Mouse (Mus musculus) liver, embryonic 14.5 days (tissue): ENCODE results near the gene Ltbp1. TPM values are rescaled to one million over a fixed set of nuclear protein-coding genes. Genes with fewer than 3 reads are reported as not detected.

Experiments
- ATAC-seq: fragments of 200-750 bp; cut with Nextera tagmentation; 2 replicates; pipeline ENCODE4 v1.8.0; 2017; ENCODE audit warnings: moderate number of reproducible peaks, mild to moderate bottlenecking, moderate library complexity; ENCODE audit not compliant: insufficient read depth
- DNase-seq, 3 experiments: peaks; one replicate each; pipeline ENCODE4 v3.0.0-alpha.2; 2012 to 2013; ENCODE audit warnings: low read depth in 3 of 3, low spot score in 3 of 3
- H3K27ac ChIP-seq: fragments of 300-500 bp; sonication (generic); 2 replicates; pipeline ENCODE4 v1.5.1; 2014; ENCODE audit warnings: moderate library complexity, mild to moderate bottlenecking, control low read depth, inconsistent platforms
- H3K27me3 ChIP-seq: fragments of 300-500 bp; sonication (generic); 2 replicates; pipeline ENCODE4 v1.6.1; 2014; ENCODE audit warnings: mild to moderate bottlenecking, low read length, moderate library complexity; ENCODE audit not compliant: control insufficient read depth, insufficient read depth
- H3K36me3 ChIP-seq: fragments of 300-500 bp; sonication (generic); replicated peaks from 2 replicates; pipeline ENCODE4 v1.6.1; 2014; ENCODE audit warnings: low read depth; ENCODE audit not compliant: control insufficient read depth, insufficient read depth
- H3K4me1 ChIP-seq, 2 experiments: fragments of 200-500 bp in 1 of 2; fragments of 300-500 bp in 1 of 2; sonication (generic) in 1 of 2; replicated peaks; 2 replicates each; pipeline ENCODE4 v1.6.1; 2012 to 2014; ENCODE audit warnings: antibody characterized with exemption in 1 of 2, inconsistent platforms in 1 of 2, low read length in 1 of 2; ENCODE audit not compliant: control insufficient read depth in 2 of 2, insufficient read depth in 2 of 2
- H3K4me2 ChIP-seq: fragments of 300-500 bp; sonication (generic); 2 replicates; pipeline ENCODE4 v1.6.1; 2014; ENCODE audit warnings: low read depth, mild to moderate bottlenecking, control low read depth, moderate library complexity
- H3K4me3 ChIP-seq, 2 experiments: fragments of 200-500 bp in 1 of 2; fragments of 300-500 bp in 1 of 2; sonication (generic) in 1 of 2; 2 replicates each; pipeline ENCODE4 v1.5.1; 2012 to 2014; ENCODE audit warnings: low read depth in 2 of 2, low read length in 2 of 2, mild to moderate bottlenecking in 2 of 2, control low read depth in 1 of 2, inconsistent platforms in 1 of 2, moderate library complexity in 1 of 2; ENCODE audit not compliant: insufficient read depth in 1 of 2
- H3K9ac ChIP-seq: fragments of 300-500 bp; sonication (generic); replicated peaks from 2 replicates; pipeline ENCODE4 v1.6.1; 2014; ENCODE audit warnings: mild to moderate bottlenecking, control low read depth, moderate library complexity
- H3K9me3 ChIP-seq: fragments of 300-500 bp; sonication (generic); 2 replicates; pipeline ENCODE4 v1.6.1; 2016; ENCODE audit warnings: low read length, mixed read lengths; ENCODE audit not compliant: control insufficient read depth
- CTCF ChIP-seq: IDR thresholded peaks from 2 replicates; pipeline ENCODE4 v1.5.1; 2016; ENCODE audit warnings: antibody characterized with exemption, low read depth, control low read depth
- EP300 ChIP-seq: IDR thresholded peaks from 2 replicates; pipeline ENCODE4 v1.6.1; 2016; ENCODE audit warnings: antibody characterized with exemption, low read depth
- WGBS: fragments of 180-500 bp; shearing (Covaris S2); extraction: QIAGEN DNeasy Blood & Tissue Kit; methylation state at CpG from one replicate; pipeline ENCODE4 v1.1.7; 2014; ENCODE audit not compliant: insufficient replicate concordance; 5-methylcytosine and 5-hydroxymethylcytosine counted together
- polyA plus RNA-seq, 2 experiments: library from polyadenylated mRNA; depleted of rRNA in 1 of 2; stranded (reverse) in 1 of 2; unstranded in 1 of 2; fragments of >200 nt; fragmentation: Nextera tagmentation in 1 of 2; extraction: Ambion mirVana in 1 of 2; gene quantifications; 2 replicates each; pipeline versions ENCODE4 v1.2.1 to v1.2.3; 2012 to 2014

The Ltbp1 gene
- polyA plus RNA-seq, 2 experiments: 1.9 to 2.2 TPM

DNA sequence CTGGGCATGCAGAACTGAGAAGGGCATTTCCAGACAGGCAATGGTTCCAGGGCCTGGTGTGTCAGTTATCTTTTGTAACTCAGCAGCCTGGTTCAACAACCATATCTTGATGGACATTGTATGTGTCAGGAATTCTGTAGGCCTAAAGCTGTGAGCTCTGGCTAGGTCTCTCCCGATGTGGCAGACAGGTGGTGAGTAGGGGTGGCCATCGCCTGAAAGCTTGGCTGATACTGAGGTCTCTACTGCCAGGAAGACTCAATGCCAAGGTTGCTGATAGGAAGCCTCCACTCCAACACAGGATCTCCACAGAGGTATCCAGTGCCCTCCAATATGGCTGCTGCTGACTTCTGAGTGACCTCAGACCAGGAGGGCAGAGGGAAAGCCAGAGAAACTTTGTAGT, 66.4 kb downstream of the Ltbp1 start:
- H3K27me3 ChIP-seq: no peaks in the 10 kb centered on the region
- WGBS: 22% methylated on average over 2 of the region's 2 CpGs

DNA sequence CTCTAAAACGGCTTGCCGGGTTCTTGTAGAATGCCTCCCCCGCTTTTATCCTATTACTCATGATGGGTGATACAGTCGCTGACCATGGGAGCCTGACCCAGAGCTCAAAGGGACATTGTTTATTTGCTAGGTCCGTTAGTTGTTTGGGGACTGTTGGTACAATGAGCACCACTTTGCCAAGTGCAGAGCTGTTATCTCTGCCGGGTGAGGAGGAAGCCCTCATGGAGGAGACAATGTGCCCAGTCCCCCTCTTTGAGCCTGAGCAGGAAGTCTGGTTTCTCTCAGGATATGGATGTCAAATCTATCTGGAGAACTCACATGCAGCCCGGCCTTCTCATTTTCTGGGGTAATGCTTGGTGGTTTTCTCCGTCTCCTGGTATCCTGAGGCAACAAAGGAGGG, 68.5 kb downstream of the Ltbp1 start:
- WGBS: 17% methylated on average over 8 of the region's 8 CpGs
- Histone ChIP-seq H3K27ac (no peak overlapping the region), H3K36me3 (no peaks in the 10 kb centered on the region), H3K4me1 (peaks cover 0 to 23% of the 10 kb centered on the region in 2 experiments; a peak in 3 of 4 replicates), H3K9me3 (no peaks in the 10 kb centered on the region), H3K4me2 (no peak overlapping the region), H3K27me3 (no peaks in the 10 kb centered on the region), H3K9ac (no peak overlapping the region), H3K4me3 (no peak overlapping the region)
- TF ChIP-seq EP300: no peak
- no peak for TF ChIP-seq CTCF
- DNase-seq (no peak), ATAC-seq (peak; percentile 42; the same call in 1 of the 2 replicates)

More for the DNA sequence above, 66.4 kb downstream of the Ltbp1 start:
- H3K9ac ChIP-seq: no peak overlapping the region
- H3K4me2 ChIP-seq: peak overlapping the region; percentile 34
- H3K4me3 ChIP-seq: no peak overlapping the region
- TF ChIP-seq EP300 (no peak), CTCF (no peak)
- DNase-seq: no peak
- no peak overlapping the region for H3K27ac ChIP-seq
- H3K4me1 ChIP-seq: peaks cover 0 to 23% of the 10 kb centered on the region in 2 experiments; a peak in 3 of 4 replicates
- H3K9me3 ChIP-seq: no peaks in the 10 kb centered on the region
- no peaks in the 10 kb centered on the region for H3K36me3 ChIP-seq
- ATAC-seq: peak; percentile 43

DNA sequence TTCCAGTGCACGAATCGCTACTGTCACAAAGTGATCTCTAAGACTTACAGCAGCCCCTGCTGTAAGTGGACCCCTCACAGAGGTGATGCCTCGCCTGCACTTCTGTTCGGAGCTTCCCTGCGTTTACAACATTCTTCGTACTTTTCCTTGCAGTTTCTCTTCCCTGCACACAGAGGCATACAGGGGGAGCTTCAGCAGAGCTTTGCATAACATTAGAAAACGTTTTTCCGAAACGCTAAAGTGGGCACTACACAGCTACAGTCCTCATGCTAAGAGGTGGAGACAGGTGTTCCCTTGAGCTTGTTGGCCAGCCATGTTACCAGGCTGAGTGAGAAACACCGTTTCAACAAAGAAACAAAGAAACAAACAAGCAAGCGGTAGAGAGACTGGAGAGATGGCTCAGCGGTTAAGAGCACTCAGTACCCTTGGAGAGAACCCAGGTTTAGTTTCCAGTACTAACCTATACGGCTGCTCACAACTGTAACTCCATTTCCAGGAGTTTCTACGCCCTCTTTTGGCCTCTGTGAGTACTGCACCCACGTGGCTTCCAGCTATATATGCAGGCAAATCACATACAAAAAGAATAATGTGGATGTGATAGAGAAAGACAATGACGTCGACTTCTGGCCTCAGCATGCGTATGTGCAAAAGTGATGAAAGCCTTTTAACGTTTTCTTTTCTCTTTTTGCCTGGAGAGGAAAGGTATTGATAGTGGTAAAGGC, 69.8 kb downstream of the Ltbp1 start:
- H3K9ac ChIP-seq: no peak overlapping the region
- no peaks in the 10 kb centered on the region for H3K27me3 ChIP-seq
- peak; percentile 50 for TF ChIP-seq CTCF
- no peak for TF ChIP-seq EP300
- WGBS: 64% methylated on average over 19 of the region's 19 CpGs
- ATAC-seq (no peak), DNase-seq (no peak)
- no peak overlapping the region for H3K4me3 ChIP-seq
- H3K9me3 ChIP-seq: no peaks in the 10 kb centered on the region
- H3K36me3 ChIP-seq: no peaks in the 10 kb centered on the region
- no peak overlapping the region for H3K4me2 ChIP-seq
- peaks cover 0 to 23% of the 10 kb centered on the region in 2 experiments; a peak in 3 of 4 replicates for H3K4me1 ChIP-seq
- H3K27ac ChIP-seq: no peak overlapping the region

DNA sequence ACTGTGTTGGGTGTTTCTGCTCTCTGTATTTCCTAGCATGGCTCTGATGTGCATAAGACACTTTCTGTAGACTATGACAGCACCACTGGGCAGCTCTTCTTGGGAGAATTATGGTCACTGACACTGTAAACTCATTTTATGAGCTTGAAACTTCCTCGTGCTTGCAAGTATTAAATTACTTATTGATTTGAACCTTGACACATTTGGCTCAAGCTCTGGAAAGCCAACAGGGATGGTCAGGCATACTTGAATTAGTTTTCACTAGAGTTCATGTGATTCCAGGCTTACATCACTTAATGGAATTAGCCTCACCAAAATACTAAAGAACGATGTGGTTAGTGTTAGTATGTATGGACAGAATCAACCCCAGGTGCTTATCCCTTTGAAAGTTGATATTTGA, 76.0 kb downstream of the Ltbp1 start:
- no peak for ATAC-seq
- TF ChIP-seq CTCF: no peak
- TF ChIP-seq EP300: no peak

DNA sequence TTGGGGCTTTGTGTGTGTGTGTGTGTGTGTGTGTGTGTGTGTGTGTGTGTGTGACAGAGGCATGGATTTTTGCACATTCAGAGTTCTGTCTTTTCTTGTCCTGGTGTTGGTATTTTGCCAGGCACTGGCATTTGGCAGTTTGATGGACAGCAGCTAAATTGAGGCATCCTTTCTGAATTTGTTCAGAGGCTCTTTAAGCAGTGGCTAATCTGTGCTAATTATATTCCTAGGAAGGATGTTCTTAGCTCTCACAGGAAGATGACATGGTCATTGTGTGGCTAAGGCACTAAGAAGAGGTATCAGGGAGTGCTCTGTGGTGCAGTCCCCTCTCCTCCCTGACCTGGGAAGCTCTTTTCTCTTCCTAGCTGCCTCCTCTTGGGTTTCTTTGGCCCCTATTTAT, 77.1 kb downstream of the Ltbp1 start:
- Histone ChIP-seq H3K36me3 (no peaks in the 10 kb centered on the region), H3K9ac (no peak overlapping the region), H3K9me3 (no peaks in the 10 kb centered on the region), H3K4me3 (no peak overlapping the region), H3K27ac (no peak overlapping the region), H3K4me1 (0 out of 4 replicates have a peak, but pooled peaks cover 0 to 2% of the 10 kb centered on the region in 2 experiments), H3K27me3 (no peaks in the 10 kb centered on the region), H3K4me2 (no peak overlapping the region)
- TF ChIP-seq EP300 (no peak), CTCF (no peak)
- ATAC-seq (no peak), DNase-seq (no peak)

More for the DNA sequence above, 76.0 kb downstream of the Ltbp1 start:
- Histone ChIP-seq H3K27me3 (no peaks in the 10 kb centered on the region), H3K4me1 (no peaks in the 10 kb centered on the region), H3K4me2 (no peak overlapping the region), H3K9me3 (no peaks in the 10 kb centered on the region), H3K27ac (no peak overlapping the region), H3K9ac (no peak overlapping the region), H3K4me3 (no peak overlapping the region), H3K36me3 (no peaks in the 10 kb centered on the region)
- WGBS: 59% methylated on average over 2 of the region's 2 CpGs
- no peak for DNase-seq
